Mouse (Mus musculus) heart, embryonic 11.5 days (tissue): ENCODE data around the gene Tenm1. TPM values are rescaled to one million over a fixed set of nuclear protein-coding genes. Genes with fewer than 3 reads are reported as not detected.

ENCODE experiments used
- ATAC-seq: fragments of 200-750 bp; cut with Nextera tagmentation; replicated peaks from 2 replicates; pipeline ENCODE4 v1.8.0; 2017; ENCODE audit warnings: moderate library complexity; ENCODE audit not compliant: insufficient number of reproducible peaks, low FRiP score, low TSS enrichment
- H3K27ac ChIP-seq: fragments of 300-500 bp; sonication (generic); 2 replicates; pipeline ENCODE4 v1.5.1; 2014; ENCODE audit warnings: mild to moderate bottlenecking, low read depth, low read length
- H3K27me3 ChIP-seq: fragments of 300-500 bp; sonication (generic); 2 replicates; pipeline ENCODE4 v1.6.1; 2014; ENCODE audit warnings: mild to moderate bottlenecking, low read length, mixed read lengths; ENCODE audit not compliant: control insufficient read depth, insufficient read depth
- H3K36me3 ChIP-seq: fragments of 300-500 bp; sonication (generic); 2 replicates; pipeline ENCODE4 v1.6.1; 2014; ENCODE audit warnings: mild to moderate bottlenecking, low read length, moderate library complexity, mixed read lengths; ENCODE audit not compliant: control insufficient read depth, insufficient read depth
- H3K4me1 ChIP-seq: fragments of 300-500 bp; sonication (generic); 2 replicates; pipeline ENCODE4 v1.6.1; 2014; ENCODE audit warnings: low read length; ENCODE audit not compliant: control insufficient read depth, insufficient read depth
- H3K4me2 ChIP-seq: fragments of 300-500 bp; sonication (generic); 2 replicates; pipeline ENCODE4 v1.6.1; 2014; ENCODE audit warnings: mild to moderate bottlenecking, moderate library complexity
- H3K4me3 ChIP-seq: fragments of 300-500 bp; sonication (generic); 2 replicates; pipeline ENCODE4 v1.5.1; 2014; ENCODE audit warnings: low read depth, low read length
- H3K9ac ChIP-seq: fragments of 300-500 bp; sonication (generic); 2 replicates; pipeline ENCODE4 v1.6.1; 2014; ENCODE audit warnings: mild to moderate bottlenecking, low read depth, low read length, moderate library complexity
- H3K9me3 ChIP-seq: fragments of 300-500 bp; sonication (generic); replicated peaks from 2 replicates; pipeline ENCODE4 v1.6.1; 2016; ENCODE audit warnings: low read length; ENCODE audit not compliant: control insufficient read depth
- WGBS: fragments of 180-500 bp; shearing (Covaris S2); extraction: QIAGEN DNeasy Blood & Tissue Kit; methylation state at CpG from one replicate; pipeline ENCODE4 v1.1.7; 2014; ENCODE audit not compliant: insufficient replicate concordance; 5-methylcytosine and 5-hydroxymethylcytosine counted together
- polyA plus RNA-seq: library from polyadenylated mRNA; unstranded; fragments of >200 nt; fragmentation: Nextera tagmentation; extraction: Ambion mirVana; gene quantifications from 2 replicates; pipeline ENCODE4 v1.2.1, GENCODE M21; 2014

Gene Tenm1
- polyA plus RNA-seq, 1 experiment from 2014 or later, result 0.04 TPM

DNA sequence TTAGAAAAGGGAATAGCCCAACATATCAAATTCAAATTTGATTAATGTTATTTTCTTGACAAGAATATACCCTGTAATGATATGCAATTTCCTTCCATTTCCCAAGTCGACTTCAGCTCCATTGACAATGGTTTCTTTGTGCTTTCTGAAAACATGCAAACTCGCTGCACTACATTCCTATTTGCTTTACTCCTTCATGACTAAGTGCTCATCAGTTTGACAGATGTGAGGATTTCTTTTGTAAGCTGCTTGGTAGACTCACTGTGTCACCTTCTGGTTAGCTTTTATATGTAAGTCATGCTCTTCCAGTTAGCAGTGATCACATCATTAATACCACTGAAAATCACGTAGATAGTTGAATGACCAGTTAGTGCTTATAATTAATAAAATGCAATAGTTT is 781.8 kb downstream of the Tenm1 start:
- H3K36me3 ChIP-seq, result no peaks in the 10 kb centered on the region
- no peak overlapping the region for H3K4me2 ChIP-seq
- H3K9me3 ChIP-seq, result no peaks in the 10 kb centered on the region
- no peak overlapping the region for H3K27ac ChIP-seq
- 65% methylated on average over 3 of the region's 3 CpGs for WGBS
- no peaks in the 10 kb centered on the region for H3K27me3 ChIP-seq
- no peak overlapping the region for H3K9ac ChIP-seq
- H3K4me3 ChIP-seq, result no peak overlapping the region
- no peak for ATAC-seq
- no peaks in the 10 kb centered on the region for H3K4me1 ChIP-seq

DNA sequence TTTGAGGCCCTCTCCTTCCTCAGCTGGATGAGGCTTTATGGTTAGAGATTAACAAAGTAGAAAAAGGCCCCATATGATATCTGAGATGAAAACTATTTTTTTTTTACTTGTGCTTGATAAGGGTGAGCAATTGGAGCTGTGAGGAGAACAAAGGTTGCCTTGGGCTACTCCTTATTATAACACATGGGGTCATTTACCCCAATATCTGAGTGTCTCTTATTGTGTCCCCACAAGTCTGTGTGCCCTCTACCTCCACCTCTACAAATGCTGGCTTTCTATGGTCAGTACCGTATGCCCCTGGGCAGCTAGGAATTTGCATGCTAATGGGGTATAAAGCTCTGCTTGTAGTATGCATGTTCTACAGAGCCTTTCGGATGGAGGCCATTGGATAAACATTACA is 848.4 kb downstream of the Tenm1 start:
- H3K4me1 ChIP-seq, result no peaks in the 10 kb centered on the region
- no peak overlapping the region for H3K4me2 ChIP-seq
- no peak for ATAC-seq
- H3K4me3 ChIP-seq, result no peak overlapping the region
- no peak overlapping the region for H3K27ac ChIP-seq
- no peaks in the 10 kb centered on the region for H3K36me3 ChIP-seq
- H3K9me3 ChIP-seq, result no peaks in the 10 kb centered on the region
- 56% methylated on average over 2 of the region's 2 CpGs for WGBS
- no peak overlapping the region for H3K9ac ChIP-seq
- H3K27me3 ChIP-seq, result no peaks in the 10 kb centered on the region

DNA sequence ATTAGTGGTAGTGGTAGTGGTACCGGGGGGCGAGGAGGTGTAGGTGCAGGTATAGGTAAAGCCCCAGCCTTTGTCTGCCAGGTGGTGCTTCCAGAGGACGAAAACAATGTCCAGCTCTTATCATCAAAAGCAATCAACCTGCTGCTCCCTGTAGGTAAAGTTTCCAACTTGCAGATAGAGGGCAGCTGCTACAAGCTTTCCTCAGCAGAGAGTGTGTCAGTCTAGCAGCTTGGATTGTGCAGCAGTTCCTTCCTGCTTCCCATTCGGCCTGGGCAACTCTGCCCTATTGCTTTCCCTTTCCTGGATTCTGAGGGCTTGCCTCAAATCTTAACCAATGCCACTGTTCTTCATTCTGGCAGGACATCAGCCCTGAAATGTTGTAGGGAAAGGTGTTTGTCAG is 870.2 kb downstream of the Tenm1 start:
- H3K27ac ChIP-seq, result no peak overlapping the region
- H3K27me3 ChIP-seq, result no peaks in the 10 kb centered on the region
- H3K36me3 ChIP-seq, result no peaks in the 10 kb centered on the region
- H3K4me1 ChIP-seq, result no peaks in the 10 kb centered on the region
- ATAC-seq, result no peak
- no peak overlapping the region for H3K4me2 ChIP-seq
- H3K4me3 ChIP-seq, result no peak overlapping the region
- no peaks in the 10 kb centered on the region for H3K9me3 ChIP-seq
- 53% methylated on average over 4 of the region's 4 CpGs for WGBS
- no peak overlapping the region for H3K9ac ChIP-seq

DNA sequence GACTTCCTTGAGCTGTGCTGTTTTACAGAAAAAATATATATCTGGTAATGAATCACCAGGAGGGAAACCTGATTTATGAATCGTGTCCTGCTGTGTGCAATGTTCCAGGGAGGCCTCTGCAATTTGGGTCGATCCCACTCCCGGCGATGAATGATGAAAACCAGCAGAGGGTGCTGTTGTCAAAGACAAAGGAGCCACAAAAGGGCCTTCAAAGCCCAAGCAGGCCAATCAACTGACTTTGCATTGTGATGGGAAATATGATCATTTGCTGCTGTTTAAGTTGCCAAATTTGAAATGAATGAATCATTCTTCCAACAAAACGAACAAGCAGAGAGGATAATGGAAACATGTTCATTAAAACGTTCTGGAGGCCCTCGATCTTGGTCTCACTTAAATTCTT is 871.6 kb downstream of the Tenm1 start:
- Histone ChIP-seq H3K4me3 (no peak overlapping the region), H3K4me2 (no peak overlapping the region), H3K4me1 (no peaks in the 10 kb centered on the region), H3K9ac (no peak overlapping the region), H3K9me3 (no peaks in the 10 kb centered on the region), H3K27ac (no peak overlapping the region), H3K27me3 (no peaks in the 10 kb centered on the region), H3K36me3 (no peaks in the 10 kb centered on the region)
- no peak for ATAC-seq
- WGBS, result 25% methylated on average over 7 of the region's 7 CpGs

GRCm38 (mm10) chrX:42548513-42548912 is 880.4 kb downstream of the Tenm1 start:
- no peaks in the 10 kb centered on the region for H3K27me3 ChIP-seq
- no peak overlapping the region for H3K4me3 ChIP-seq
- H3K9ac ChIP-seq, result no peak overlapping the region
- H3K9me3 ChIP-seq, result no peaks in the 10 kb centered on the region
- H3K4me2 ChIP-seq, result no peak overlapping the region
- H3K27ac ChIP-seq, result no peak overlapping the region
- no peaks in the 10 kb centered on the region for H3K4me1 ChIP-seq
- WGBS, result 66% methylated on average over 4 of the region's 4 CpGs
- H3K36me3 ChIP-seq, result no peaks in the 10 kb centered on the region
- no peak for ATAC-seq

DNA sequence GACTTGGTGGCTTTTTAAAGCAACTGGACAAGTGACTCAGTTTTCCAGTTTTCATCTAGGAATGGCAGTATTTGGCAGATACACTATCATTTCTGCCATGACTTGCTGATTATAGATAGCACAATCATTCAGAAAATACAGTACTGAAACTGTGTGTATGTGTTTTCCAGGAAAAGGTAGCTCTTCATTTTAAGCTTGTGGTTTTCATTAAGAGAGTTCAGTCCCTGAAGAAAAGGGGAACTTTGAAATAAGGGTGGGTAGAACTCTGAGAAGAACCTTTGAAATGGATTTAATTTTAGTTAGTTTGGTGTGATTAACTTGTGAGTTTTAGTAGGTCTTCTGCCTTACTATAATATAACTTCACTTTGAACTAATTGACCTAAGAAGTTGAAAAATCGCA is 883.9 kb downstream of the Tenm1 start:
- no peak overlapping the region for H3K27ac ChIP-seq
- no peak overlapping the region for H3K4me2 ChIP-seq
- WGBS, result 81% methylated on average over 1 of the region's 1 CpGs
- H3K9me3 ChIP-seq, result no peaks in the 10 kb centered on the region
- H3K27me3 ChIP-seq, result no peaks in the 10 kb centered on the region
- no peak overlapping the region for H3K9ac ChIP-seq
- no peaks in the 10 kb centered on the region for H3K36me3 ChIP-seq
- H3K4me1 ChIP-seq, result no peaks in the 10 kb centered on the region
- ATAC-seq, result no peak
- no peak overlapping the region for H3K4me3 ChIP-seq

DNA sequence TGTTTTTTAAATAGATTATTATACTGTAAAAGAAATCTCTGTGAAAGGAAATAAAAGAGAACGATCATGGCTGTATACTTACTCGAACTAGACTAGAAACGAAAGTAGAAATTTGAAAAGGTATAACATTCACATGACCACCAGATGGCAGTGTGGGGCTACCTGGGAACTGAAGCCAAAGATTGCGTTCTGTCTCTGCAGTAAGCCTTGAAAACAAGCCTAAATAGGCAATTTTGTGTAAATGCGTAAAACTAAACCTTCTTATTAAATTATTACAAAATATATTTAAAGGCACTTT is 888.2 kb downstream of the Tenm1 start:
- no peaks in the 10 kb centered on the region for H3K9me3 ChIP-seq
- no peak for ATAC-seq
- no peak overlapping the region for H3K9ac ChIP-seq
- no peaks in the 10 kb centered on the region for H3K4me1 ChIP-seq
- WGBS, result 46% methylated on average over 5 of the region's 5 CpGs
- 0 out of 2 replicates have a peak overlapping the region, but pooled peaks have one; percentile 8 for H3K4me3 ChIP-seq
- peak overlapping the region; percentile 40 for H3K4me2 ChIP-seq
- H3K27ac ChIP-seq, result no peak overlapping the region
- no peaks in the 10 kb centered on the region for H3K27me3 ChIP-seq
- H3K36me3 ChIP-seq, result no peaks in the 10 kb centered on the region

DNA sequence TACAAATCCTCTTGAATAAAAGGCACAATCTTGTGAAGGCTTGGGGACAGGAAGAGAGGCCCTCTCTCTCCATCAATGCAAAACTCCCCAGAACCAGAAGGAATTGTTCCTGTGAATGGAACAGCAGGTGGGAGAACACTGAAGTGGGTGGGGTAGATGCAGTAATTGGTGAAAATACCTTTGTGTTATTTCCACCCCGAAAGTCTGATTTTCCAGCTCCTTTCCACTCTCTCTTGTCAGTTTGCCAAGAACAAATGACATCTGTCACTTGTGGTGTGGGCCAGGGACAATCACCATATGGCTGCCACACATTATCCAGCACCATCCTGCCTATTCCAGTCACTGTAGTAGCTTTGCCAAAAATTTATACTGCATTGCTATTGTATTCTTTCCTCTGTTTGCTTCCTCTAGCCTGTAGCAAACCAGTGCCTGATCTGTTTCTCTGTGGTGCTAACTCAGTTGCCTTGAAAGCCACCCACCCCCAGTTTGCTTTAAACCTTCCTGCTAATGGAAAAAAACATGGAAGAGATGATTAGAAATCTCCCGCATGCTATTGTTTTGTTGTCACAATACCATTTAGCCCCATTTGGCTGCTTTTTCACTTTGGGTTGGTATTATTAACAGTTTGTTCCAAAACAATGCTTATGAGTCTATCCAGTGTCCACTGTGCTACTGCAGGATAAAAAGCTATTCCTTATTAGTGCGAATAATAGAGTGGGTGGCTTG is 888.7 kb downstream of the Tenm1 start:
- H3K4me3 ChIP-seq, result 0 out of 2 replicates have a peak overlapping the region, but pooled peaks have one; percentile 8
- ATAC-seq, result no peak
- H3K36me3 ChIP-seq, result no peaks in the 10 kb centered on the region
- no peak overlapping the region for H3K27ac ChIP-seq
- H3K4me1 ChIP-seq, result no peaks in the 10 kb centered on the region
- WGBS, result 38% methylated on average over 3 of the region's 3 CpGs
- H3K27me3 ChIP-seq, result no peaks in the 10 kb centered on the region
- no peak overlapping the region for H3K9ac ChIP-seq
- H3K9me3 ChIP-seq, result no peaks in the 10 kb centered on the region
- H3K4me2 ChIP-seq, result peak overlapping the region; percentile 40

DNA sequence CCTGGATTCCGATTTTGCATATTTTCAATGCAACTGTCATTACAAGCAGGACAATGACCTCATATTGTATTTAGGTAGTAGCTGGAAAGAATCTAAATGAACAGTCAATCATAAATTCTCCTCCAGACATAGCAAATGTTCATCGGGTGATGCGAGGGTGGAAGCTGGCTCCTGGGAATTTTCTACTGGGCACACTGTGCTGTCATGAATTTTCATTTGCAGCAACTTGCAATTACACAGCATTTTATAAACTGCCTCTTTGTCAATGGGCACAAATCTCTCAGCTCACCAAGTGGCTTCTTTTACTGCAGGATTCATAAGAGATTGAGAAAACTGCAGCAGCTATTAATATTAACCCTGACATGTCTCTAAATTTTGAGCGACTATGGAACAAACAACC is 898.2 kb downstream of the Tenm1 start:
- Histone ChIP-seq H3K9ac (no peak overlapping the region), H3K27me3 (no peaks in the 10 kb centered on the region), H3K4me3 (no peak overlapping the region), H3K27ac (no peak overlapping the region), H3K9me3 (no peaks in the 10 kb centered on the region), H3K36me3 (no peaks in the 10 kb centered on the region), H3K4me1 (no peaks in the 10 kb centered on the region), H3K4me2 (no peak overlapping the region)
- ATAC-seq, result no peak
- WGBS, result 78% methylated on average over 4 of the region's 4 CpGs
